ENCODE assay signal across 25 mouse cellular contexts in genomic region chr6:33542712-33543111, GRCm38 (mm10).
DNase-seq lines count a peak whose midpoint lies in the region; ATAC-seq and TF ChIP-seq lines count a peak whose summit lies in the region.
"Had no signal": no experiment of that assay in that cellular context is flagged by ENCODE, and none has a peak within 500 bp of the region (broad histone marks: within the 10 kb centered on the region; RNA-seq: fewer than 3 reads in every experiment).

No protein-coding gene starts in this region.

- H3K4me1 ChIP-seq in forebrain, embryonic 15.5 days: no peaks in the 10 kb centered on the region
- H3K4me1 ChIP-seq in forebrain, embryonic 12.5 days: no peaks in the 10 kb centered on the region
- no peaks in the 10 kb centered on the region for H3K4me1 ChIP-seq in neural tube, embryonic 15.5 days
- H3K4me1 ChIP-seq: embryonic facial prominence, embryonic 15.5 days; heart, embryonic 15.5 days; intestine, embryonic 15.5 days had no signal

- WGBS in forebrain, embryonic 15.5 days: 73% methylated on average over 6 of the region's 6 CpGs
- WGBS in forebrain, embryonic 12.5 days: 91% methylated on average over 6 of the region's 6 CpGs
- WGBS in neural tube, embryonic 15.5 days: 84% methylated on average over 6 of the region's 6 CpGs

- H3K9ac ChIP-seq in forebrain, embryonic 15.5 days (replicated peaks): no peak overlapping the region
- H3K9ac ChIP-seq in forebrain, embryonic 12.5 days: no peak overlapping the region
- H3K9ac ChIP-seq in neural tube, embryonic 15.5 days (replicated peaks): no peak overlapping the region
- H3K9ac ChIP-seq: embryonic facial prominence, embryonic 15.5 days; heart, embryonic 15.5 days; hindbrain, embryonic 14.5 days; intestine, embryonic 15.5 days had no signal

- DNase-seq in layer of hippocampus, adult 2 months (ENCODE audit: low spot score in 2 of 2): peak; percentile 26 to 65
- DNase-seq in layer of hippocampus, adult 11-12 months (ENCODE audit: low spot score): no peak
- peak; percentile 20 for DNase-seq in right cerebral cortex, adult 18-20 months
- no peak for DNase-seq in right cerebral cortex, postnatal 14 days
- no peak for DNase-seq in frontal cortex, postnatal 10 days (ENCODE audit: low spot score in 2 of 2)
- DNase-seq: adrenal gland, postnatal 14 days; B cell, adult 2 months; cerebellum, adult 2 months; cerebellum, postnatal 14 days; embryo, embryonic 11 days; gastrocnemius, postnatal 10 days; heart, adult 2 months; heart, postnatal 14 days had no signal

- H3K27ac ChIP-seq in forebrain, embryonic 15.5 days (replicated peaks): peak overlapping the region; percentile 50
- no peak overlapping the region for H3K27ac ChIP-seq in forebrain, embryonic 12.5 days
- H3K27ac ChIP-seq in layer of hippocampus, adult 2 months: peak overlapping the region; percentile 86
- H3K27ac ChIP-seq in neural tube, embryonic 15.5 days (replicated peaks): no peak overlapping the region
- H3K27ac ChIP-seq: embryonic facial prominence, embryonic 15.5 days; heart, adult 2 months; heart, embryonic 15.5 days; hindbrain, embryonic 14.5 days; intestine, embryonic 15.5 days had no signal

- ATAC-seq in forebrain, embryonic 15.5 days (replicated peaks): no peak
- ATAC-seq in forebrain, embryonic 12.5 days (ENCODE audit: low FRiP score): no peak
- ATAC-seq in neural tube, embryonic 15.5 days (ENCODE audit: low FRiP score): no peak
- ATAC-seq: CD4-positive, CD25-positive, alpha-beta regulatory T cell, adult 4 months; forebrain, embryonic 14.5 days; intestine, embryonic 15.5 days had no signal

- H3K9me3 ChIP-seq in forebrain, embryonic 15.5 days: no peaks in the 10 kb centered on the region
- no peaks in the 10 kb centered on the region for H3K9me3 ChIP-seq in forebrain, embryonic 12.5 days
- H3K9me3 ChIP-seq in neural tube, embryonic 15.5 days (replicated peaks): no peaks in the 10 kb centered on the region
- H3K9me3 ChIP-seq: embryonic facial prominence, embryonic 15.5 days; G1E; heart, embryonic 15.5 days; intestine, embryonic 15.5 days had no signal

- H3K36me3 ChIP-seq in forebrain, embryonic 15.5 days: no peaks in the 10 kb centered on the region
- H3K36me3 ChIP-seq in forebrain, embryonic 12.5 days (replicated peaks): no peaks in the 10 kb centered on the region
- H3K36me3 ChIP-seq in neural tube, embryonic 15.5 days: no peaks in the 10 kb centered on the region
- H3K36me3 ChIP-seq: embryonic facial prominence, embryonic 15.5 days; heart, embryonic 15.5 days; intestine, embryonic 15.5 days had no signal

- no peak for TF ChIP-seq CTCF in layer of hippocampus, adult 2 months (conservative IDR thresholded peaks at IDR 0.05)

- H3K4me3 ChIP-seq in forebrain, embryonic 15.5 days: no peak overlapping the region
- no peak overlapping the region for H3K4me3 ChIP-seq in forebrain, embryonic 12.5 days (replicated peaks)
- H3K4me3 ChIP-seq in layer of hippocampus, adult 2 months: no peak overlapping the region
- H3K4me3 ChIP-seq in neural tube, embryonic 15.5 days (replicated peaks): no peak overlapping the region
- H3K4me3 ChIP-seq: embryonic facial prominence, embryonic 15.5 days; erythroblast, embryonic 14.5 days; heart, adult 2 months; heart, embryonic 15.5 days; intestine, embryonic 15.5 days had no signal

- no peaks in the 10 kb centered on the region for H3K27me3 ChIP-seq in forebrain, embryonic 15.5 days
- no peaks in the 10 kb centered on the region for H3K27me3 ChIP-seq in forebrain, embryonic 12.5 days
- H3K27me3 ChIP-seq in neural tube, embryonic 15.5 days (replicated peaks): no peaks in the 10 kb centered on the region
- H3K27me3 ChIP-seq: embryonic facial prominence, embryonic 15.5 days; heart, embryonic 15.5 days; intestine, embryonic 15.5 days had no signal

- H3K4me2 ChIP-seq in forebrain, embryonic 15.5 days (replicated peaks): no peak overlapping the region
- H3K4me2 ChIP-seq in forebrain, embryonic 12.5 days: no peak overlapping the region
- no peak overlapping the region for H3K4me2 ChIP-seq in neural tube, embryonic 15.5 days
- H3K4me2 ChIP-seq: embryonic facial prominence, embryonic 15.5 days; heart, embryonic 11.5 days; heart, embryonic 15.5 days; hindbrain, embryonic 14.5 days; intestine, embryonic 15.5 days had no signal

Comparison
In these comparisons a context has a peak if more than half of its experiments do, and no peak if none do; other contexts are left out.
1. H3K27ac ChIP-seq: peak in forebrain, embryonic 15.5 days (single experiment) and layer of hippocampus, adult 2 months (single experiment); none in forebrain, embryonic 12.5 days (single experiment) and neural tube, embryonic 15.5 days (single experiment).
2. DNase-seq: peak in layer of hippocampus, adult 2 months (2 of 2) and right cerebral cortex, adult 18-20 months (single experiment); none in layer of hippocampus, adult 11-12 months (single experiment), right cerebral cortex, postnatal 14 days (single experiment) and frontal cortex, postnatal 10 days (0 of 2).